Mouse (Mus musculus) liver, embryonic 11.5 days (tissue): ENCODE measurements around the gene Ank. TPM values are rescaled to one million over a fixed set of nuclear protein-coding genes. Genes with fewer than 3 reads are reported as not detected.

Experiments
- ATAC-seq: fragments of 200-750 bp; cut with Nextera tagmentation; replicated peaks from 2 replicates; pipeline ENCODE4 v1.8.0; 2017; ENCODE audit warnings: moderate number of reproducible peaks, mild to moderate bottlenecking, moderate TSS enrichment, moderate library complexity; ENCODE audit not compliant: low FRiP score
- DNase-seq: peaks from one replicate; pipeline ENCODE4 v3.0.0-alpha.2; 2017; ENCODE audit warnings: low spot score
- H3K27ac ChIP-seq: fragments of 300-500 bp; sonication (generic); 2 replicates; pipeline ENCODE4 v1.5.1; 2014; ENCODE audit warnings: mild to moderate bottlenecking, low read depth, low read length, control low read depth
- H3K27me3 ChIP-seq: fragments of 300-500 bp; sonication (generic); replicated peaks from 2 replicates; pipeline ENCODE4 v1.6.1; 2014; ENCODE audit warnings: low read length, mixed read lengths; ENCODE audit not compliant: control insufficient read depth, insufficient read depth
- H3K36me3 ChIP-seq: fragments of 300-500 bp; sonication (generic); 2 replicates; pipeline ENCODE4 v1.6.1; 2014; ENCODE audit warnings: mild to moderate bottlenecking, low read length, moderate library complexity, mixed read lengths; ENCODE audit not compliant: control insufficient read depth, insufficient read depth
- H3K4me1 ChIP-seq: fragments of 300-500 bp; sonication (generic); replicated peaks from 2 replicates; pipeline ENCODE4 v1.6.1; 2014; ENCODE audit warnings: low read length, mixed read lengths; ENCODE audit not compliant: control insufficient read depth, insufficient read depth
- H3K4me2 ChIP-seq: fragments of 300-500 bp; sonication (generic); 2 replicates; pipeline ENCODE4 v1.6.1; 2014; ENCODE audit warnings: mild to moderate bottlenecking, control low read depth, moderate library complexity
- H3K4me3 ChIP-seq: fragments of 300-500 bp; sonication (generic); 2 replicates; pipeline ENCODE4 v1.5.1; 2014; ENCODE audit warnings: low read depth, low read length, control low read depth
- H3K9ac ChIP-seq: fragments of 300-500 bp; sonication (generic); 2 replicates; pipeline ENCODE4 v1.6.1; 2014; ENCODE audit warnings: low read depth, low read length, control low read depth
- H3K9me3 ChIP-seq: fragments of 300-500 bp; sonication (generic); 2 replicates; pipeline ENCODE4 v1.6.1; 2016; ENCODE audit warnings: low read length, inconsistent platforms, mixed read lengths; ENCODE audit not compliant: control insufficient read depth
- WGBS: fragments of 180-500 bp; shearing (Covaris S2); extraction: QIAGEN DNeasy Blood & Tissue Kit; methylation state at CpG from one replicate; pipeline ENCODE4 v1.1.7; 2014; 5-methylcytosine and 5-hydroxymethylcytosine counted together
- polyA plus RNA-seq: library from polyadenylated mRNA; unstranded; fragments of >200 nt; fragmentation: Nextera tagmentation; extraction: Ambion mirVana; gene quantifications from 2 replicates; pipeline ENCODE4 v1.2.1, GENCODE M21; 2014

Ank gene
- polyA plus RNA-seq, 1 experiment from 2014 or later: 13.1 TPM

- H3K4me2 ChIP-seq: no peak overlapping the region
- H3K27me3 ChIP-seq: no peaks in the 10 kb centered on the region
- ATAC-seq: 0 out of 2 replicates have a peak, but pooled peaks have one; percentile 19
- H3K4me1 ChIP-seq: peaks cover 27% of the 10 kb centered on the region
- DNase-seq: no peak
- WGBS: 86% methylated on average over 15 of the region's 15 CpGs
- no peaks in the 10 kb centered on the region for H3K36me3 ChIP-seq
- H3K9me3 ChIP-seq: no peaks in the 10 kb centered on the region
- H3K9ac ChIP-seq: no peak overlapping the region
- no peak overlapping the region for H3K4me3 ChIP-seq
- H3K27ac ChIP-seq: no peak overlapping the region
Observed at GRCm38 (mm10) chr15:27506893-27507596, 40.6 kb downstream of the Ank start.

GRCm38 (mm10) chr15:27508169-27508568 lies 41.7 kb downstream of the Ank start:
- Histone ChIP-seq H3K36me3 (no peaks in the 10 kb centered on the region), H3K9me3 (no peaks in the 10 kb centered on the region), H3K27me3 (no peaks in the 10 kb centered on the region), H3K9ac (no peak overlapping the region), H3K4me3 (no peak overlapping the region), H3K4me2 (no peak overlapping the region), H3K27ac (no peak overlapping the region), H3K4me1 (peaks cover 25% of the 10 kb centered on the region)
- WGBS: 92% methylated on average over 7 of the region's 7 CpGs
- DNase-seq (no peak), ATAC-seq (no peak)

- Histone ChIP-seq H3K4me2 (no peak overlapping the region), H3K9me3 (no peaks in the 10 kb centered on the region), H3K27me3 (no peaks in the 10 kb centered on the region), H3K4me3 (no peak overlapping the region), H3K4me1 (peaks cover 23% of the 10 kb centered on the region), H3K27ac (no peak overlapping the region), H3K36me3 (no peaks in the 10 kb centered on the region), H3K9ac (no peak overlapping the region)
- WGBS: 86% methylated on average over 17 of the region's 17 CpGs
- DNase-seq: no peak
- ATAC-seq: no peak
Observed at GRCm38 (mm10) chr15:27508982-27509381, 42.5 kb downstream of the Ank start.

- H3K4me3 ChIP-seq: no peak overlapping the region
- H3K9me3 ChIP-seq: no peaks in the 10 kb centered on the region
- no peak overlapping the region for H3K27ac ChIP-seq
- no peaks in the 10 kb centered on the region for H3K27me3 ChIP-seq
- H3K36me3 ChIP-seq: no peaks in the 10 kb centered on the region
- 0 out of 2 replicates have a peak, but pooled peaks cover under 1% of the 10 kb centered on the region for H3K4me1 ChIP-seq
- H3K4me2 ChIP-seq: no peak overlapping the region
- H3K9ac ChIP-seq: no peak overlapping the region
- 79% methylated on average over 1 of the region's 1 CpGs for WGBS
- DNase-seq: no peak
- ATAC-seq: no peak
Observed at GRCm38 (mm10) chr15:27516927-27517326, 50.5 kb downstream of the Ank start.

GRCm38 (mm10) chr15:27518026-27518425 lies 51.5 kb downstream of the Ank start:
- Histone ChIP-seq H3K9ac (no peak overlapping the region), H3K36me3 (no peaks in the 10 kb centered on the region), H3K9me3 (no peaks in the 10 kb centered on the region), H3K4me2 (no peak overlapping the region), H3K4me1 (0 out of 2 replicates have a peak, but pooled peaks cover 4% of the 10 kb centered on the region), H3K27me3 (no peaks in the 10 kb centered on the region), H3K4me3 (no peak overlapping the region), H3K27ac (no peak overlapping the region)
- ATAC-seq (no peak), DNase-seq (no peak)
- WGBS: 51% methylated on average over 8 of the region's 8 CpGs

GRCm38 (mm10) chr15:27519857-27520256 lies 53.4 kb downstream of the Ank start:
- H3K36me3 ChIP-seq: no peaks in the 10 kb centered on the region
- WGBS: 78% methylated on average over 7 of the region's 7 CpGs

GRCm38 (mm10) chr15:27525233-27526005 lies 58.9 kb downstream of the Ank start:
- no peaks in the 10 kb centered on the region for H3K36me3 ChIP-seq
- ATAC-seq (no peak), DNase-seq (no peak)
- H3K4me1 ChIP-seq: 0 out of 2 replicates have a peak, but pooled peaks cover 4% of the 10 kb centered on the region
- H3K9me3 ChIP-seq: no peaks in the 10 kb centered on the region
- H3K4me3 ChIP-seq: no peak overlapping the region
- H3K27ac ChIP-seq: no peak overlapping the region
- no peak overlapping the region for H3K4me2 ChIP-seq
- no peak overlapping the region for H3K9ac ChIP-seq
- WGBS: 67% methylated on average over 12 of the region's 12 CpGs
- H3K27me3 ChIP-seq: no peaks in the 10 kb centered on the region

More at GRCm38 (mm10) chr15:27519857-27520256, 53.4 kb downstream of the Ank start:
- no peak overlapping the region for H3K9ac ChIP-seq
- H3K4me3 ChIP-seq: no peak overlapping the region
- H3K4me2 ChIP-seq: no peak overlapping the region
- DNase-seq (no peak), ATAC-seq (no peak)
- no peak overlapping the region for H3K27ac ChIP-seq
- H3K9me3 ChIP-seq: no peaks in the 10 kb centered on the region
- H3K27me3 ChIP-seq: no peaks in the 10 kb centered on the region
- 0 out of 2 replicates have a peak, but pooled peaks cover 4% of the 10 kb centered on the region for H3K4me1 ChIP-seq

- Histone ChIP-seq H3K4me3 (no peak overlapping the region), H3K27ac (no peak overlapping the region), H3K9ac (no peak overlapping the region), H3K4me2 (no peak overlapping the region), H3K36me3 (no peaks in the 10 kb centered on the region), H3K27me3 (no peaks in the 10 kb centered on the region), H3K9me3 (no peaks in the 10 kb centered on the region), H3K4me1 (no peaks in the 10 kb centered on the region)
- WGBS: 74% methylated on average over 4 of the region's 4 CpGs
- no peak for ATAC-seq
- no peak for DNase-seq
Observed at GRCm38 (mm10) chr15:27528896-27529295, 62.4 kb downstream of the Ank start.
